Mouse (Mus musculus) myocyte (in vitro differentiated cells): ENCODE data around the gene Srl. TPM values are rescaled to one million over a fixed set of nuclear protein-coding genes. Genes with fewer than 3 reads are reported as not detected.
"Not testable (repeated sequence)": the region's sequence is repeated elsewhere in the genome, so short reads cannot be mapped to it uniquely, and the experiment has no call there.

ENCODE experiments used
- H3K27me3 ChIP-seq: one replicate; pipeline ENCODE4 v1.6.1; 2011; ENCODE audit not compliant: control insufficient read depth, insufficient read depth, insufficient read length
- H3K36me3 ChIP-seq: one replicate; pipeline ENCODE4 v1.6.1; 2011; ENCODE audit not compliant: control insufficient read depth, insufficient read depth
- H3K4me2 ChIP-seq: one replicate; pipeline ENCODE4 v1.6.1; 2011; ENCODE audit warnings: low read depth, control low read depth
- H3K4me3 ChIP-seq: one replicate; pipeline ENCODE4 v1.5.1; 2011; ENCODE audit warnings: mild to moderate bottlenecking, control low read depth, moderate library complexity
- H3K79me2 ChIP-seq: one replicate; pipeline ENCODE4 v1.6.1; 2011; ENCODE audit not compliant: control insufficient read depth, insufficient read depth
- H3ac ChIP-seq: one replicate; pipeline ENCODE4 v1.6.1; 2011; ENCODE audit not compliant: control insufficient read depth, insufficient read length
- CEBPB ChIP-seq: IDR thresholded peaks from 2 replicates; pipeline ENCODE4 v1.6.1; 2011; ENCODE audit warnings: mild to moderate bottlenecking, moderate library complexity; ENCODE audit not compliant: poor library complexity, insufficient read depth, severe bottlenecking
- E2F4 ChIP-seq: IDR thresholded peaks from one replicate; pipeline ENCODE4 v1.6.1; 2011; ENCODE audit warnings: mild to moderate bottlenecking, control low read depth, moderate library complexity; ENCODE audit not compliant: insufficient read depth
- MAX ChIP-seq: IDR thresholded peaks from one replicate; pipeline ENCODE4 v1.6.1; 2011; ENCODE audit warnings: low read depth, mild to moderate bottlenecking, control low read depth
- MYOD1 ChIP-seq, 3 experiments: IDR thresholded peaks; one replicate each; pipeline ENCODE4 v1.6.1; 2011; ENCODE audit warnings: control low read depth in 2 of 3, low read depth in 2 of 3, mild to moderate bottlenecking in 2 of 3, moderate library complexity in 1 of 3; ENCODE audit not compliant: insufficient read length in 2 of 3, control insufficient read depth in 1 of 3
- MYOG ChIP-seq, 3 experiments: IDR thresholded peaks; one replicate each; pipeline ENCODE4 v1.6.1; 2011; ENCODE audit warnings: control low read depth in 2 of 3, low read depth in 2 of 3, mild to moderate bottlenecking in 2 of 3; ENCODE audit not compliant: insufficient read length in 2 of 3, control insufficient read depth in 1 of 3, insufficient read depth in 1 of 3
- POLR2A ChIP-seq: IDR thresholded peaks from one replicate; pipeline ENCODE4 v1.6.1; 2011; ENCODE audit warnings: low read depth, mild to moderate bottlenecking, control low read depth, moderate library complexity; ENCODE audit not compliant: insufficient read length
- POLR2AphosphoS2 ChIP-seq: IDR thresholded peaks from one replicate; pipeline ENCODE4 v1.6.1; 2011; ENCODE audit warnings: low read depth, control low read depth; ENCODE audit not compliant: insufficient read length
- REST ChIP-seq: IDR thresholded peaks from one replicate; pipeline ENCODE4 v1.6.1; 2011; ENCODE audit warnings: mild to moderate bottlenecking, control low read depth, moderate library complexity; ENCODE audit not compliant: insufficient read depth, insufficient read length
- SRF ChIP-seq: IDR thresholded peaks from one replicate; pipeline ENCODE4 v1.6.1; 2011; ENCODE audit warnings: low read depth; ENCODE audit not compliant: control insufficient read depth, insufficient read length
- TCF12 ChIP-seq: IDR thresholded peaks from one replicate; pipeline ENCODE4 v1.6.1; 2011; ENCODE audit warnings: mild to moderate bottlenecking, control low read depth; ENCODE audit not compliant: poor library complexity, insufficient read depth, severe bottlenecking
- TCF3 ChIP-seq: IDR thresholded peaks from one replicate; pipeline ENCODE4 v1.6.1; 2011; ENCODE audit warnings: low read depth, control low read depth; ENCODE audit not compliant: insufficient read length
- USF1 ChIP-seq: IDR thresholded peaks from one replicate; pipeline ENCODE4 v1.6.1; 2011; ENCODE audit warnings: low read depth, mild to moderate bottlenecking, control low read depth, moderate library complexity
- polyA plus RNA-seq: library from polyadenylated mRNA; unstranded; fragments of >200 nt; fragmentation: generic; extraction: Trizol; gene quantifications from one replicate; pipeline ENCODE4 v1.2.1, GENCODE M21; 2012; ENCODE audit warnings: missing spikeins

The Srl gene
- polyA plus RNA-seq, 1 experiment: 381 TPM

GRCm38 (mm10) chr16:4492777-4493563 lies 48.6 kb downstream of the Srl start:
- TF ChIP-seq E2F4 (no peak), MAX (no peak), CEBPB (no peak), POLR2AphosphoS2 (no peak), MYOG (IDR thresholded peaks at IDR 0.05; ENCODE audit: control insufficient read depth in 1 of 3, insufficient read depth in 1 of 3, insufficient read length in 2 of 3, low read depth in 2 of 3) (no peak)
- H3ac ChIP-seq: no peak overlapping the region
- no peak overlapping the region for H3K4me2 ChIP-seq
- peaks cover 5% of the 10 kb centered on the region for H3K79me2 ChIP-seq
- H3K27me3 ChIP-seq: no peaks in the 10 kb centered on the region
- no peak overlapping the region for H3K4me3 ChIP-seq
- H3K36me3 ChIP-seq: peaks cover 31% of the 10 kb centered on the region

- Histone ChIP-seq H3K36me3 (peaks cover 42% of the 10 kb centered on the region), H3K79me2 (no peaks in the 10 kb centered on the region), H3ac (no peak overlapping the region), H3K27me3 (no peaks in the 10 kb centered on the region), H3K4me2 (peak overlapping the region; percentile 8), H3K4me3 (no peak overlapping the region)
- TF ChIP-seq MYOG (IDR thresholded peaks at IDR 0.05; ENCODE audit: control insufficient read depth in 1 of 3, insufficient read depth in 1 of 3, insufficient read length in 2 of 3, low read depth in 2 of 3): peak in 1 of 3 experiments; percentile 2
- peak; percentile 31 for TF ChIP-seq POLR2AphosphoS2
- no peak for TF ChIP-seq REST
- TF ChIP-seq MYOD1 (IDR thresholded peaks at IDR 0.05; ENCODE audit: control insufficient read depth in 1 of 3, insufficient read length in 2 of 3, low read depth in 2 of 3): no peak
Measured at GRCm38 (mm10) chr16:4489114-4489624, 52.4 kb downstream of the Srl start.

- H3K4me3 ChIP-seq: no peak overlapping the region
- no peak overlapping the region for H3ac ChIP-seq
- TF ChIP-seq MYOD1 (IDR thresholded peaks at IDR 0.05; ENCODE audit: control insufficient read depth in 1 of 3, insufficient read length in 2 of 3, low read depth in 2 of 3) (no peak), E2F4 (no peak), TCF12 (no peak), POLR2AphosphoS2 (no peak)
- H3K36me3 ChIP-seq: peaks cover 45% of the 10 kb centered on the region
- H3K79me2 ChIP-seq: no peaks in the 10 kb centered on the region
- no peaks in the 10 kb centered on the region for H3K27me3 ChIP-seq
- H3K4me2 ChIP-seq: no peak overlapping the region
Measured at GRCm38 (mm10) chr16:4480616-4481265, 60.9 kb downstream of the Srl start.

- no peaks in the 10 kb centered on the region for H3K27me3 ChIP-seq
- H3ac ChIP-seq: no peak overlapping the region
- TF ChIP-seq TCF12 (no peak), MAX (no peak), E2F4 (no peak), POLR2AphosphoS2 (peak; percentile 33), SRF (no peak), USF1 (no peak), MYOD1 (IDR thresholded peaks at IDR 0.05; ENCODE audit: control insufficient read depth in 1 of 3, insufficient read length in 2 of 3, low read depth in 2 of 3) (no peak)
- H3K79me2 ChIP-seq: no peaks in the 10 kb centered on the region
- H3K36me3 ChIP-seq: peaks cover 20% of the 10 kb centered on the region
- H3K4me3 ChIP-seq: no peak overlapping the region
- H3K4me2 ChIP-seq: no peak overlapping the region
Measured at GRCm38 (mm10) chr16:4477591-4478215, 63.9 kb downstream of the Srl start.

GRCm38 (mm10) chr16:4474882-4475803 lies 66.5 kb downstream of the Srl start:
- peak overlapping the region; percentile 32 for H3K4me3 ChIP-seq
- no peaks in the 10 kb centered on the region for H3K79me2 ChIP-seq
- H3K27me3 ChIP-seq: no peaks in the 10 kb centered on the region
- TF ChIP-seq MYOG (IDR thresholded peaks at IDR 0.05; ENCODE audit: control insufficient read depth in 1 of 3, insufficient read depth in 1 of 3, insufficient read length in 2 of 3, low read depth in 2 of 3) (peak in 1 of 3 experiments; percentile 18), POLR2A (peak; percentile 84), CEBPB (no peak), REST (no peak), POLR2AphosphoS2 (peak; percentile 100), E2F4 (no peak), MAX (no peak), TCF3 (no peak), MYOD1 (IDR thresholded peaks at IDR 0.05; ENCODE audit: control insufficient read depth in 1 of 3, insufficient read length in 2 of 3, low read depth in 2 of 3) (peak in 1 of 3 experiments; percentile 20)
- H3K36me3 ChIP-seq: peaks cover under 1% of the 10 kb centered on the region
- H3ac ChIP-seq: no peak overlapping the region
- peak overlapping the region; percentile 86 for H3K4me2 ChIP-seq

- H3K27me3 ChIP-seq, H3ac ChIP-seq, H3K36me3 ChIP-seq, H3K79me2 ChIP-seq: not testable (repeated sequence)
- Histone ChIP-seq H3K4me3 (peak overlapping the region; percentile 32), H3K4me2 (peak overlapping the region; percentile 86)
Measured at GRCm38 (mm10) chr16:4474040-4474881, 67.4 kb downstream of the Srl start.
